Mouse (Mus musculus) testis, adult 2 months (tissue): ENCODE measurements around the gene Cdr1. TPM values are rescaled to one million over a fixed set of nuclear protein-coding genes. Genes with fewer than 3 reads are reported as not detected.

Experiments
- H3K27ac ChIP-seq: fragments of 200-500 bp; 2 replicates; pipeline ENCODE4 v1.5.1; 2012; ENCODE audit warnings: low read depth, low read length; ENCODE audit not compliant: control insufficient read depth, insufficient read depth
- H3K27me3 ChIP-seq: fragments of 200-500 bp; 2 replicates; pipeline ENCODE4 v1.6.1; 2012; ENCODE audit warnings: mild to moderate bottlenecking, low read length, moderate library complexity; ENCODE audit not compliant: control insufficient read depth, insufficient read depth
- H3K36me3 ChIP-seq: fragments of 200-500 bp; 2 replicates; pipeline ENCODE4 v1.6.1; 2012; ENCODE audit warnings: mild to moderate bottlenecking, low read length; ENCODE audit not compliant: control insufficient read depth, insufficient read depth
- H3K4me1 ChIP-seq: fragments of 200-500 bp; 2 replicates; pipeline ENCODE4 v1.6.1; 2012; ENCODE audit warnings: low read length; ENCODE audit not compliant: control insufficient read depth, insufficient read depth
- H3K4me3 ChIP-seq: fragments of 200-500 bp; 2 replicates; pipeline ENCODE4 v1.5.1; 2012; ENCODE audit warnings: low read depth, mild to moderate bottlenecking, low read length, moderate library complexity, mixed read lengths; ENCODE audit not compliant: control insufficient read depth
- CTCF ChIP-seq: fragments of 200-500 bp; IDR thresholded peaks from 2 replicates; pipeline ENCODE4 v1.5.1; 2012; ENCODE audit warnings: low read depth, mild to moderate bottlenecking, inconsistent platforms, low read length, moderate library complexity; ENCODE audit not compliant: control insufficient read depth, insufficient read depth, insufficient replicate concordance
- POLR2A ChIP-seq: fragments of 200-500 bp; IDR thresholded peaks from 2 replicates; pipeline ENCODE4 v1.6.1; 2012; ENCODE audit warnings: low read depth, mild to moderate bottlenecking, inconsistent platforms, low read length, moderate library complexity; ENCODE audit not compliant: control insufficient read depth
- polyA plus RNA-seq: library from polyadenylated mRNA; depleted of rRNA; stranded (reverse); fragments of >200 nt; gene quantifications from 2 replicates; pipeline ENCODE4 v1.2.3, GENCODE M21; 2012

Gene Cdr1
- polyA plus RNA-seq, 1 experiment: not detected

DNA sequence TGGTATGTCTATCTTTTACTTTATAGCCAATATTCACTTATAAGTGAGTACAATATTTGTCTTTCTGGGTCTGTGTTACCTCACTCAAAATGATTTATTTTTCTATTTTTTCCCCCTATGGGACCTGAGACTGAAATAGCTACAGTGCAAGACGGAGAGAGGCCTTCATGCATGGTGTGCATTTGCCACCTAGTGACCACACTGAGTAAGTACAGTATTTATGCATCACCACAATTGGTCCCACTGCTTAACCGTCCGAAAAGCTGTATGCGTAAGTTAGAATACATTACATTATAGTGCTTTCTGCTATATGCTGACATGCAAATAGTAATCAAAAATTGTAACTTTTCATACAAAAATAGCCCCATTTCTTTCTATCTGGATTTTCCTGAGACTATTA is 50.8 kb downstream of the Cdr1 start:
- H3K27me3 ChIP-seq: no peaks in the 10 kb centered on the region
- TF ChIP-seq POLR2A: no peak
- no peak for TF ChIP-seq CTCF
- H3K4me1 ChIP-seq: no peaks in the 10 kb centered on the region
- no peaks in the 10 kb centered on the region for H3K36me3 ChIP-seq
- no peak overlapping the region for H3K4me3 ChIP-seq
- no peak overlapping the region for H3K27ac ChIP-seq
